Mouse (Mus musculus) CD4-positive, CD25-positive, alpha-beta regulatory T cell, adult 2 months (primary cell): Measurements from ENCODE around the gene 9330182O14Rik.

Experiments
- DNase-seq: peaks from one replicate; pipeline ENCODE4 v3.0.0-alpha.2; 2012; ENCODE audit warnings: low read depth, low spot score

The 9330182O14Rik gene

DNA sequence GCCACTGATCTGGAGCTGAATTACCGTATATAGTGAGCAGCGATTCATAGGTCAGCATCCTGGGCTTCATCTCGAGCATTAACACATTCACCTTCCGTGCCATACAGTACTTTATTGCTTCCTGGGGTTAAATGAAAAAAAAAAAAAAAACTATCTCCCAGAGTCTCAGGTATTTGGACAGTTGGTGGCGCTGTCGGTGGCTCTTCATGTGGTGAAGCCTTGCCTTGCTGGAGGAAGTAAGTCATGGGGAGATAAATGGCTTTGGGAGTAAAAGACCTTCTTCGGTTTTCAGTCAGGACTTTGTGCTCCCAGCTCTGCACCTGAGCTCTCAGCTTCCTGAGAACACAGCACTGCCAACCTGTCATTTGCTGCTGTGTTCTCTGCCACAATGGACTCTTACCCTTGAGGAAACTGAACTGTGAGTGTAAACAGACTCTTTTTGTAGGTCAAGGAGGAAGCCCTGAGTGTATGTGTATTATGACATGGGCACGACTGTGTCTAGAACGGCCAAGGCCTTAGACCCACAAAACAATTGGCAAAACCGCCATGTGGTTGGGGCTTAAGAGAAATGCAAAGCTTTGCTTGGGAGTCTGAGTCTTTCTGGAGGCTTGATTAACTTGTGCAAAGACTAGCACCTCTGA, at the start of gene 9330182O14Rik:
Gene 9330182O14Rik, plus strand, starts transcription at position 214 of the 641 bp plus-strand sequence.
- peak; percentile 18 for DNase-seq

DNA sequence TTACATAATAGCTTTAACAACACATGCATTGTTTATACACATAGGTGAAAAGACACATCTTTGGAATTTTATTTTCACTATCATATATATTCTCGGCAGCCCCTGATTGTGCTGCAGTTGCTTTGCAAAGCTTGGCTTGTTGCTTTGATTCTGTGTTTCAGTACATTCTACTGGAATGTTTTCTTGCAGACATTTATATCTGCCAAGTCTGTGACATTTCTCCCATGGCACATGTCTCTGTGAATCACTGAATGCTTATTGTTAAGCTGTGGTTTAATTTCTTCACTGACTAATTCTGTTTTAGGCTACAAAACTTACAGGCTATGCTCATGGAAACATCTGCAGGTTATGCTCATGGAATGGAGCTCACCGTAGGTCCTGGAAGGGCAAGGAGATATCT, 30.9 kb upstream of the 9330182O14Rik start:
- no peak for DNase-seq

DNA sequence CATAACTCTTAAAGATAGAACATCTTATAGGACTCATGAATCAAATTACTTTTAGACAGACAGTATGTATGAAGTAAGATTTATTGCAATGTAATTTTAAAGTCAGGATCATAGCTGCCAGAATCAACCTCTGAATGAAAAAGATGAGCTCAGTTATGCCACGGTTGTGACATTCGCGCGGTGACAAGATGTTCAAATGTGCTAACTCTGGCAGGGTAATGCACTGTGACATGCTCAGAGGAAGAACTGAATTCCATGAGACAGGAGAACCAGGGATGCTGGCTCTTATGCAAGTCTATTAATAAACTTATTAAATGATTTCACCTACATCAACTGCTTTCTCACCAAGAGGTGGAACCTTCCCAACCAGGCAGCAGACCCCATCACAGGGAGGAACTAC, 28.5 kb upstream of the 9330182O14Rik start:
- no peak for DNase-seq

DNA sequence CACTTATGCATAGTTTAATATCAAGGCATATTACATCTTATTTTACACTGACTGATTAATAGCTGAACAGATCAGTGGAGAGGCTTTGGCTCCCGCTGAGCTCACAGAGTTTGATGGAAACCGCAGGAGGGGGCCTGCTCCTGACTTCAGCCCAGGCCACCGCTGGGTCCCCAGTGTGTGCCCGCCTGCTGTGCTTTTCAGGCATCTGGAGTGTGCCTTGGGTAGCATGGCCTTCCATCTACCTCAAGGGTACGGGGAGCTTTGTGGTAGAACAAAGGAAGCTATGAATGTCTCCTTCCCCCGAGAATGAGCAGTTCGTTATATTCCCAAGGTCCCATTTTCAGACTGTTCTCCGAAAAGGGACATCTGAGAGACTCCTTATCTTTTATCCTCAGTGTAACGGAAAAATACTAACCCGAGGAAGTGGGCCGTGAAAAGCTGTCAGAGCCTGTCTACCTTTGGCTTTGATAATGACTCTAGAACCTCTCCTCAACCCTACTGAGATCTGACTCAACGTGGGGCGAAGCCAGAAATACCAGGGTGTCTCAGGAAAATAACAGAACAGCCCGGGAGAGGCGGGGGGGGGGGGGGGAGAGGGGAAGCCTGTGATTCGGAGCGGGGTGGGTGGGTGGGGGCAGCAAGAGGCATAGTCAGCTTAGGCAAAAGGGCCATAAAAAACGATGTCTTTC, 20.1 kb upstream of the 9330182O14Rik start:
- DNase-seq, result no peak

DNA sequence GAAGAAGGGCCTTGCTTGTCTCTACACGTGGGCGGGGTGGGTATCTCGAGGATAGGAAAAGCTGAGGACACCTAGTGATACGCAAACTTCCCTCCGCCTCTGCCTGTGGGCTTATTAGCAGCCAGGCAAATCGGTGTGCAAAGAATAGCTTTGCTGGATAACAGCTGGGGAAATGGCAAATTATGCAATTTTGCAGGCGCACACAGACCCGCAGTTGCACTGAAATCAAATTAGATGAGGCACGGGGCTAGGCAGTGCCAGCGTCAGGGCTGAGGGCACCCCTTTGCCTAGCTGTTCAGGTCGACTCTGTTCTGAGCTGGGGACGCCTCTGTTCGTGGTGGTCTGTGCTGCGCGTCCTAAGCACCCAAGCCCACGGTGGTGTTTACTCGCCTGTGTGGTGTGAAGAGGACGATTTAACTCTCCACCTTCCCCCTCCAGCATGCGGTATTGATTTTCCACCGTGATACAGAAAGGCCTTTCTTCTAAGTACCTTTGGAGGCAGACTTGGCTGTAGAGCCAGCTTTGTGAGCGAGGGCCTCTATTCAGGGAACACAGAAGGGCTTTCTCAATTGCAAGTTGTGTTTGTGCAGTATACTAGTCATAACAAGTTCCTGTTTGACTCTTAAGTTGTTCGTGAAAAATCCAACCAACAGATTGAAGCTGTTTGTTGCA, 19.4 kb upstream of the 9330182O14Rik start:
- no peak for DNase-seq

DNA sequence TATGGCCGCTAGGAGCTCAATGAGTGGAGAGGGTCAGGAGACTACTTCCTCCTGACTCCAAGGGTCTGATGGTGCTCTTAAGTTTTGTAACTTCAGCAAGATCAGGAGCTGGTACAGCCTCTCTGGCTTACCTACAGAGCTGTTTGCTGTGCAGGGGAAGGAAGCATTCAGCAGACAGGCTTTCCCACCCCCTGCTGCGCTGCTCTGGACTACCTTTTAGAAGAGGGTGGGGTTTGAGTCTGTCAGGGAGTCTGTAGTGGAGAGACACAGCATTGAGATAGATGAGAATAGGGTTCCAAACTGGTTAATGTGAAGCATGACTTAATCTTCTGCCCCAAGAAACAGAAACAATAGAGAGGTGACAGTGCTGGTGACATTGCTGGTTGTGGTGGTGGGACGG, 17.8 kb upstream of the 9330182O14Rik start:
- DNase-seq, result no peak

DNA sequence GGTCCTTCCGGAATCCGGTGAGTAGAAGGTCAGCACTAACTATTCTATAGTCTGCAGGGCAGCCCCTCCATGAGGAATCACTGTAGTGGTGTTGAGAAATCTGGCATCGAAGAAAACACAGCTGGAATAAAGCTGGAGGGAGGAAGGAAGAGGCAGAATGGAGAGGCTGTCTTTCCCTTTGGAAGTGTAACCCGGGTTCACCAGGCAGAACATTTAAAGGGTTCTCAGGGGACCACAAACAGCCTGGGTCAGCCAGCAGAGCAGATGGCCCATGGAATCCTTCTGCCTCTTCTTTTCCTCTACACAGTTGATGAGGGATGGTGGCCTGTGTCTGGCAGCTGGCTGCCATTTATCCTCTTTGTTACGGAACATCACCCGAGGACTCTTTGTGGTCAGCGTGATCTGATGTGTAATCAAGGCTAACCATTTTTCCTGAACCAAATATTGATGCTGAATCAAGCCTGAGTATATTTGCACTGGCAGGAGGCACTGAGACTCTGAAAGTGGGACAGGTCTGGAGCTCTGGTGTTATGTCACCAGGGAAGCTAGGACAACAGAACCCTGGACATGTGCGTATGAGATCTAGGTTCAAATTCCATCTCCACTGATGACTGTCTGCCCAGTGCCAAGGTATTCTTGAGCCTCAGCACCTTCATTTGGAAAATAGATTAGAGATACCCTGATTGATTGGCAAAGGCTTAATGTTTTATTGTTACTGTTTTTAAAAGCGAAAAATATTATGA, 9.8 kb upstream of the 9330182O14Rik start:
- no peak for DNase-seq

DNA sequence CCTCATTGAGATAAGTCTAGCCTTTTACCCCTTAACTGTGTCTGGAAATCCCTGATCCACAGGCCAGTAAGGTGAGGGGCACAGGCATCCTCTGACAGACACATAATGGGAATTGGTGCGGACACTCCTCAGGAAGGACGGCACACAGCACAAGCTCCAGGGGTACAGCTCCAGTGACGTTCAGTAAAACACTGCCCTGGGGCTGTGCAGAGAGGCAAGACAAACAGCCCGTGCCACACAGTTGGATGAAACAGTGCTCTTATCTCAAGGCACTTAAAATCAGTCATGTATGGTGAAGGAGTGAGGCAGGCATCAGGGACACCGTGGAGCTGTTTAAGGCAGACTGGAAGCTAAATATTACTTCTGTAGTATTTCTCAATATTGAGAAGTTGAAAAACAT, 4.7 kb upstream of the 9330182O14Rik start:
- DNase-seq, result no peak

DNA sequence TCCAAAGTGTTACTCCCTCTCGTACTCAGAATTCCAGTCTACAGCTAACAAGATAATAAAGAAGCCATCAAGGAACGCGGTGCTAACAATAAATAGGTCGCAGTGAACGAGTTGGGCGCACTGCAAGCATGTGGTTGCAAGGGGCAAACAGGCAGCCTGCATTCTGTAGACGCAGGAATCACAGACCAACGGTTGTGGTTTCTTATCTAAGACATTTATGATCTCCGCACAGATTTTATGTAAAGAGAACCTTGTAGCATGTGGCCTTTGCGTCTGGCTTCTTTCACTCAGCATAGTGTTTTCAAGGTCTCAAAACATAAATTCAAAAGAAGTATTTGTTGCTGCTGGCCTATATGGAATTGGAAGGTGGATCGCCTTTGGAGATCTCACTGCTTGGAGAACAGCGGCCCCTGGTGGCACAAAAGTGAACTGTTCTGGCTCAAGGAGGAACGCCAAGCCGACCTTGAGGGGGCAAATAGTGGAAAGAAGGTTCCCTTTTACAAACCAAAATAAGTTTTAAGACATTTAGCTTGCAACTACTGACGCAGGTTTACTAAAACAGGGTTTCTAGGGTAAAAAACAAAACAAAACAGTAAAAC, 3.2 kb upstream of the 9330182O14Rik start:
- DNase-seq, result peak; percentile 76

DNA sequence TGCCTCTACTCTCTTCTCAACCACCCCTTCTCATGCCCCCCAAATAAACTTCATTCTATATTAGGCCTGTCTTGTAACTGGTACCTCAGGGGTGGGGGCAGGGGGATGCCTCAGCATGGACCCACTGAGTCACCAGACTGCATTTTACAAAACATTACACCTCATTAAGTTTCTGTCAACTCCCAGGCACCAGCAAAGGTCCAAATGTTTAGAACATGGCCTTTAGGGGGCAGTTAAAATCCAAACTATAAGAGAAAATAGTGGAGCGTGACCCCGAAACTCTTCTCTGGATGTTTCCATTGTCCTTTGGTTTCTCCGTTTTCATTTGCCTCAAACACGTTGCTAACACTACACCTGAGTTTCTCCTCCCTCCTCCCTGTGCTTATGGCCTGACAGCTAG, 1.8 kb upstream of the 9330182O14Rik start:
- DNase-seq, result no peak

DNA sequence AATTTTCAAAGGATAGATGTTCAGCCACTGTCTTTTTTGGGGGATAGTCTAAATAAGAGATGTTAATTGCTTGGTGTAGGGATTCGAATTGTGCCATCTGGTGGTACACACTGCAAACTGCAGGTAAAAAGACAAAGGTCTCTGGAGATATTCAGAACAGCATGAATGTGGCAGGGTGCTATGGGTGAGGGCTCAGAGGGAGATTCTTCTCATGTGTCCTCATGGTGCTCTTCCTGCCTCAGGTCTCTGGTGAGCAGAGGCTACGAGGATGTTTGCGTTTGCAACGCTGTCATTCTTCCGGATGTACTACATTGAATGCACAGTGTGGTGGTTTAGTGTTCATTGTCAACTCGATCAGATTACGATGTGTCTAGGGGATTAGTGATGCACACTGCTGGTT, 10.1 kb downstream of the 9330182O14Rik start:
- DNase-seq, result peak; percentile 52

DNA sequence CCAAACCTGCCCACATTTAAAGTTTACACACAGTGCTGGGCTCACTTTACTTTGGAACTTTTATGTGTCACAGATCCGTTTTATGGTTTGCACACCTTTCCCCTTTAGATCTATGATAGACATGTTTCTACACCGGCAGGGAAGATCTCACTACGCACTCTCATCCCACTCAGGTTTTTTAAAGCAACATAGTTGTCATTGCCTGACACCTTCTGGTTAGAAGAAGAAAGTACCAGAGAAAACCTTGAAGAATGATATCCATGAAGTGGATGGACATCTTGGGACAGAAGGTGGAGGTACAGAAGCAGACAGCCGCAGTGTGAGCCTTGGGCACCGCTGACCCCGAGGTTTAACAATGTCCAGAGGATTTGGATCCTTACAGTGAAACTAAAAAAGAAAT, 23.5 kb downstream of the 9330182O14Rik start:
- DNase-seq, result no peak

DNA sequence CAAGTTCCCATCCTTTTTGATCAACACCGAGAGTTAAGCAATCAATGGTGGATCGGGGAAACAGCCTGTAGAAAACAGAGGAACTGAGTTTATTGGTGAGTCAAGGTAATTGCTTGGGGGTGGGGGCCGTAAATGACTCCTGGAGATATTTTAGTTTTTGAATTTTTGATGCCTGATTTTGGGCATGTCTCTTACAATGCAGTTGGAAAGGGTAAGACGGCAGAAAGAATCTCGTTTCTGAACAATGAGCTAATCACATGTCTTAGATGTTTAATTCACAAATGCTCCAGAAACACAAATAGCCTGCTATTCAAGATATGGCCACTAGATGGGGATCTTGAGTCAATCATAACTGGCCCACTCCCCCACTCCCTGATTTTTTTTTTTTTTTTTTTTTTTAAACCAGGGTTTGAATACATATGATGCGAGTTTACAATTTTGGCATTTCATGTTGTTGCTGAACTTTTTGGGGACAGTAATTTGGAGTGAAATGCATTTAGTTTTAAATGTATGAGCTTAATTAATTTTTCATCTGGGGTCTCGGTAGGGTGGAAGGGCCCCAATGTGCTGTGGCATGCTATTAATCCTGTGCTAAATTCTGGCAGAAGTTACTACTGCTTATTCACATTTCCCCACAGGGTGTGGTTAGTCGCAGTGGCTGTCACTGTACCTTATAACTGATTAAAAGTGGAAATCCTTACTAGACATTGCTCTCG, 32.6 kb downstream of the 9330182O14Rik start:
- peak; percentile 49 for DNase-seq

DNA sequence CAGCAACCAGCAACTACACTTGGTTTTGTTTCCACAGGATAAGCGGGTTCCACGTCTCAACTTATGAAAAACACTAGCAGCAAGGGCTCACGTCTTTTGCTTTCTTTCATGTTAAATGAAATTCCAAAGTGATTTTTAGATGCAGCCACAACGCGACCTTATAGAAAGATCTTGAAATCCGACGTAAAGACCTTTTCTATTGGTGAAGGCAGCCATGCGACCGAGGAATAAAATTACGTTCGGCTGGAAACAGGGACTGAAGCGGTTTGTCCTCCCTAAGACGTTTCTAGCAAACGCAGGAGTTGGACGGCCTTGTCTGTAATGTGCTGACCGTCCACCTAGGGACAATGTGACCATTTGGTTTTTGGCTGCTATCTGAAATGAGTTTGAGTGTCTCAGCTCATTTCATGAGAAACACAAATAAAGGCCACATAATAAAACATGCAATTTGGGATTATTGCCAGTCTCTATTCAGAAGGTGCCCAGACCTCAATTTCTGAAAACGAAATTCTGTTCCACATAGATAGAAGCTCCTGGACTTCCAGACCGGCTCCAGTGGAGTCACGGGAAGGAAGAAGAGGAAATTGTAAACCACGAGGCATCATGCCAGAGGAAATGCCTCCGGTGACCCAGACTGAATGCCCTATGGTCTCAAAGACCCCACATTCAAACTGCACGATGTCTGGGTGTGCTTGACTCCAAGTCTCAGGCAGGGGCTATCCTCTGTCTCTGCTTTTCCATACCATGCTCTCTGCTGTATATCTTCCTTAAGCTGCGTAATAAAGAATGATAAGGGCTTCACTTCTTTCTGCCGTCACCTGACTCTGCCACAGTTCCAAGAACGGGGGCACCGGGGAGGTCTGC, 33.3 kb downstream of the 9330182O14Rik start:
- DNase-seq, result no peak

DNA sequence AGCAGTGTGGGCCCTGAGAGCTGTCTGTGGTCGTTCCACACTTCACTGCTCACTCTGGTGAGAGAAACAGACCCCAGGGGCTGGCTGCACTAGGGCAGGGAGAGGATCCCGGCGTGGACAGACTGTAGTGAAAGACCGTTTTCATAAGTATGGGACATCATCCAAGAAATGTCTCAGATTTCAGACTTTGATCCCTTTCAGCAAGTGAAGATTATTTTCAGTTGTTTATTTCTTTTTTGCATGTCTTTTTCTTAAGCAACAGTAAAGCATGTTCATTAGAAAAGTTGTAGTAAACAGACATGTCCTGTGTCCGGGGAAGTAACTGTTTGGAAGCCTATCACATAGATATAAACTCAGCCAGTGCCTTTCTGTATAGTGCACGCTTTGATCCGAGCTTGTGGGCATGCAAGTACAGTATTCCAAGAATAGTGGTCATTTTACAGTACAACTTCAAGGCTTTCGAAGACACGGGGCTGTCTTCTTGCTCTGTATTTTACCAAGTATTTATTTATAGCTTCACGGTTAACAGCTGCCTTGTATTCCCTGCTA, 34.0 kb downstream of the 9330182O14Rik start:
- no peak for DNase-seq

DNA sequence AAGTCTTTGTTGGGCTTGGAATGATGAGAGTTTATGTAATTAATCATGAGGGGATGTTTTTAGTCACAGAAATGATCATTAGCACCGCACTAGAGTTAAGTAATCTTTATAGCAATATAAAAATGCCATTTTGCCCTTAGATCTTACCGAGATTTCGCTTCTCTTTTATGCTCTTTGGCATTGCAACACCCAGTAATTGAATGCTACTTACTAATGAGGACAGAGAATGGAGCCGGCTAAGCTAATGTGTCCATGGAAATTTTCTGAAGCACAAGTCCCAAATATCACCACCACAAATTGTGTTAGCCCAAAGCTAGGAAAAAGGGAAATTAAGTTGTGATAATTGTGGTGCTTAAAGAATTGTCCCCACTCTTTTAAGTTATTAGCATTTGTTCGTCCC, 34.9 kb downstream of the 9330182O14Rik start:
- DNase-seq, result no peak

DNA sequence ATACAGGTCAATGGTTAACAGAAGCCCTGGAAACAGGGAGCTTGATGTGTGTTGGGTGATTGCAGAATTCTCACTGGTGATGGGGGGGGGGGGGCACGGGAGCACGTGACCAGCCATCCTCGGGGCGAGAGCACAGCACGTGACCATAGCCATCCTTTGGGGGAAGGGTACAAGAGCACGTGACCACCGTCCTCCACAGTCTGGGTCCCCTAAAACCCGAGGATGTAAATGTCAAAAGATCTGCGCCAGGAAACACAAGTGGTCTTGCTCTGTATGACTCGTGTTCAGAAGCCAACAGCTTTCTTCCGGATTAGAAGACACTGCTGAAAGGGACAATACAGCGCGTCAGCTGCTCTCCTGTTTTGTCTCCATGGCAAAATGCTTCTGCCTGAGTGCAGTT, 35.5 kb downstream of the 9330182O14Rik start:
- DNase-seq, result no peak

DNA sequence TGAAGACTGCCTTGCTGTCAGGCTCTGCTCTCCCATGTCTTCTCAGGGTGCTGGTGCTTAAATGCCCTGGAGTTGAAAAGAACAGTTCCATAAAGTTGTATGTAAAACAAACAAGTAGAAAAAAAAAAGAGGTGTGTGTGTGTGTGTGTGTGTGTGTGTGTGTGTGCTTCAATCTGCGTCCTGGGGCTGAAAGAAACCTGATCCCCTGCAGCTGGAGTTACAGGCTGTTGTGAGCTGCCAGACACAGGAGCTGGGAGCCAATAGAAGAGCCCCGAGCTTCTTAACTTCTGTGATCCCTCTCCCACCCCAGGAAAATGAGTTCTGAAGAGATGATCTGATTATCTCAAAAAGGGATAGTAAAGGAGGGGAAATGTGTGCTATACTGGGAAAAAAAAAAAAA, 45.3 kb downstream of the 9330182O14Rik start:
- no peak for DNase-seq

DNA sequence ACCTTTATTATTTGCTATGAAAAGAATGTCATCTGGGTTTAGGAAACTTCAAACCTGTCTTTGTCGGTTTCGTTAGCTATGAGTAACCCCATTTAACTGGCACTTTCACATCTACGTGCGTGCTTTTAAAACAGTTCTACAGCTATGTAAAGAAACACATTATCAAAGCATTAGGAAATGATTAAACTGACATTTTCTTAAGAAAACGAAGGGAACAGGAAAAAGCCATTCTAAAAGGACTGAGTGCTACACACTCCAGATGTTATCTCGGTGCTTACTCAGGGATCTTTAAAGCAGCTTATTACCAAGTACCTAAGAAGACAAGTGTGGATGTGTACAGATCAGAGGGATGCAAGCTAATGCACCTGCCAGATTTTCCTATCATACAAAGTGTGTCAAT, 52.9 kb downstream of the 9330182O14Rik start:
- DNase-seq, result no peak
